Mouse (Mus musculus): Measurements from ENCODE around the gene Hsd17b6. TPM values are rescaled to one million over a fixed set of nuclear protein-coding genes. Genes with fewer than 3 reads are reported as not detected.

Gene Hsd17b6
- total and polyA plus RNA-seq, 3 experiments, result 0.08 TPM; not detected in 2

DNA sequence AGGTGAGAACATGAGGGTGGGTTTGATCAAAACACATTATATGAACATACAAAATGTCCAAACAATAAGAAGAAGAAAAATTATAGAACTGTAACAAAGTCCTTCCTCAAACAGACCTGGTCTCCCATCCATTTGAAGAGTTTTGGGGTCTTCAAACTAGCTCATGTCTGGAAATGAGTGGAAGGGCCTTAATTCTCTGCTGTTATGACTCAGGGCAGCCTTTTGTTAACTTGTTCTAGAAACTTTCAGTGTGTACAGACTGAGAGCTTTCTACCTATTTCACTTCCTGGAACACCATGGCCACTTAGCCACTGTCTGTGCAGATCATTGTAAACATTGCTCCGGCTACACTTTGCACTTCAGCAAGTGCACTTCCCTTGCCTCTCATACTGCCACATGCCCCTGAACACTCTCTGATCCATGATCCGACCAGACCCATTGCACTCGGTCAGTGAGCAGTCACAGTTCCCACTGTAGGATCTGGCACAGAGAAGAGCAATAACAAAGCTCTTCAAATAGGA is 4.1 kb downstream of the Hsd17b6 start:
- no peaks in the 10 kb centered on the region for H3K27me3 ChIP-seq (replicated peaks)
- dilution Hi-C loops (cut with MboI; ENCODE audit: extremely low pct_ligation_motif_present, extremely low pct_unique_long_range_greater_than_20kb, low sequenced_read_pairs), result no loop called here
- H3K9ac ChIP-seq (ENCODE audit: insufficient read depth, low read depth), result no peak overlapping the region
- no peak overlapping the region for H3K4me3 ChIP-seq (replicated peaks in 1 of 3; ENCODE audit: low read depth in 2 of 3, low read length in 2 of 3, poor library complexity in 1 of 3)
- no peak for DNase-seq (ENCODE audit: extremely low read depth)
- H3K4me1 ChIP-seq (ENCODE audit: control insufficient read depth in 1 of 2, insufficient read depth in 2 of 2), result peaks cover 2 to 3% of the 10 kb centered on the region in 2 experiments; a peak in 1 of 4 replicates
- H3K79me2 ChIP-seq (replicated peaks; ENCODE audit: control insufficient read depth, extremely low read depth, insufficient read depth, poor library complexity, severe bottlenecking), result no peaks in the 10 kb centered on the region
- TF ChIP-seq IRF4 (IDR thresholded peaks at IDR 0.05; ENCODE audit: low read depth, low read length), result peak; percentile 68; the same call in 1 of the 2 replicates
- TF ChIP-seq JUN (IDR thresholded peaks at IDR 0.05; ENCODE audit: insufficient read depth, low read depth, low read length), result no peak
- peak; percentile 68 for TF ChIP-seq JUND (conservative IDR thresholded peaks at IDR 0.05; ENCODE audit: low read depth, low read length)
- no peak for TF ChIP-seq CTCF (conservative IDR thresholded peaks at IDR 0.05 in 1 of 2, IDR thresholded peaks at IDR 0.05 in 1 of 2; ENCODE audit: low read depth in 2 of 2, low read length in 2 of 2)
- TF ChIP-seq EP300 (IDR thresholded peaks at IDR 0.05; ENCODE audit: low read length), result peak; percentile 40; the same call in 1 of the 2 replicates
- TF ChIP-seq ELF1 (IDR thresholded peaks at IDR 0.05; ENCODE audit: low read depth, low read length), result peak; percentile 49; the same call in 1 of the 2 replicates
- H3K27ac ChIP-seq (ENCODE audit: insufficient read depth, low read depth), result no peak overlapping the region
- no peaks in the 10 kb centered on the region for H3K36me3 ChIP-seq (replicated peaks in 1 of 2; ENCODE audit: control insufficient read depth in 1 of 2, insufficient read depth in 1 of 2, low read length in 1 of 2)
- H3K9me3 ChIP-seq (replicated peaks; ENCODE audit: low read length), result peaks cover under 1% of the 10 kb centered on the region
- in situ Hi-C loops (cut with MboI; ENCODE audit: low pct_ligation_motif_present, low pct_unique_long_range_greater_than_20kb, low sequenced_read_pairs), result no loop called here
- H3K4me2 ChIP-seq (ENCODE audit: insufficient read depth, low read depth, poor library complexity, severe bottlenecking), result no peak overlapping the region

DNA sequence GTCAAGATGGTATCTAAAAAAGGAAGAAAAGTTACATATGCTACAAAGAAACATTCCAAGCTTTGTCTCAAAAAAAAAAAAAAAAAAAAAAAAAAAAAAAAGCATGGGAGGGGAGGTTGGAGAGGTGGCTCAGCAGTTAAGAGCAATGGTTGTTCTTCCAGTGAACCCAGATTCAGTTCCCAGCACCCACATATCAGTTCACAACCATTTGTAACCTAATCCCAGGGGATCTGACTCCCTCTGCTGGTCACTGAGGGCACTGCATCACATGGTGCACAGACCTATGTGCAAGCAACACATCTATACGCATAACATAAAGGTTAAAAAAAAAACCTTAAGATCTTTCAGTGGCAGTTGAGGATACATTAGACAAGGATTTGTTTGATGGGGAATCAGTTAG is 9.2 kb downstream of the Hsd17b6 start:
- DNase-seq (ENCODE audit: extremely low read depth), result no peak
- dilution Hi-C loops (cut with MboI; ENCODE audit: extremely low pct_ligation_motif_present, extremely low pct_unique_long_range_greater_than_20kb, low sequenced_read_pairs) (no loop called here), in situ Hi-C loops (cut with MboI; ENCODE audit: low pct_ligation_motif_present, low pct_unique_long_range_greater_than_20kb, low sequenced_read_pairs) (no loop called here)
- Histone ChIP-seq H3K4me2 (ENCODE audit: insufficient read depth, low read depth, poor library complexity, severe bottlenecking) (no peak overlapping the region), H3K27ac (ENCODE audit: insufficient read depth, low read depth) (no peak overlapping the region), H3K4me3 (replicated peaks in 1 of 3; ENCODE audit: low read depth in 2 of 3, low read length in 2 of 3, poor library complexity in 1 of 3) (no peak overlapping the region), H3K79me2 (replicated peaks; ENCODE audit: control insufficient read depth, extremely low read depth, insufficient read depth, poor library complexity, severe bottlenecking) (no peaks in the 10 kb centered on the region), H3K9me3 (replicated peaks; ENCODE audit: low read length) (peaks cover 2% of the 10 kb centered on the region), H3K36me3 (replicated peaks in 1 of 2; ENCODE audit: control insufficient read depth in 1 of 2, insufficient read depth in 1 of 2, low read length in 1 of 2) (no peaks in the 10 kb centered on the region), H3K27me3 (replicated peaks) (no peaks in the 10 kb centered on the region), H3K4me1 (ENCODE audit: control insufficient read depth in 1 of 2, insufficient read depth in 2 of 2) (no peaks in the 10 kb centered on the region), H3K9ac (ENCODE audit: insufficient read depth, low read depth) (no peak overlapping the region)
- TF ChIP-seq MYC (IDR thresholded peaks at IDR 0.05; ENCODE audit: low read depth, low read length) (no peak), ZMIZ1 (IDR thresholded peaks at IDR 0.05; ENCODE audit: low read depth, low read length) (no peak), MEF2A (IDR thresholded peaks at IDR 0.05; ENCODE audit: borderline replicate concordance, low read depth, low read length) (no peak), USF2 (conservative IDR thresholded peaks at IDR 0.05; ENCODE audit: low read depth, low read length) (no peak), CTCF (conservative IDR thresholded peaks at IDR 0.05 in 1 of 2, IDR thresholded peaks at IDR 0.05 in 1 of 2; ENCODE audit: low read depth in 2 of 2, low read length in 2 of 2) (peak in 1 of 2 experiments; percentile 46; a peak in 2 of 4 replicates)

DNA sequence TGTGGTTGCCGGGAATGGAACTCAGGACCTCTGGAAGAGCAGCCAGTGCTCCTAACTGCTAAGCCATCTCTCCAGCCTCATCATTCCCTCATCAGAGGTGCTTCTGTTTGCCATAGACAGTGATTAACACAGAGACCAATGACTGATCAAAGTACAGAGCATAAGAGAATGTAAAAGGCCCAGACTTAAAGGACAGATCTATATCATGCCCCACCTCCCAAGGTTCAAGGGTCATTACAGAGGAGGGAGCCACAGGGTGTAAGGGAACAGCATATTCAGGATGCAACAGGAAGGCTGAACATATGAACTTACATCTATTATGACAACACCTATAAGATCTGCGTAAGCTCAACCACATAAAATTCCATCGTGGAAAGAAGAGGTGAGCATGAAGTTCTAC is 10.7 kb downstream of the Hsd17b6 start:
- H3K79me2 ChIP-seq (replicated peaks; ENCODE audit: control insufficient read depth, extremely low read depth, insufficient read depth, poor library complexity, severe bottlenecking), result no peaks in the 10 kb centered on the region
- dilution Hi-C loops (cut with MboI; ENCODE audit: extremely low pct_ligation_motif_present, extremely low pct_unique_long_range_greater_than_20kb, low sequenced_read_pairs) (no loop called here), in situ Hi-C loops (cut with MboI; ENCODE audit: low pct_ligation_motif_present, low pct_unique_long_range_greater_than_20kb, low sequenced_read_pairs) (no loop called here)
- H3K4me2 ChIP-seq (ENCODE audit: insufficient read depth, low read depth, poor library complexity, severe bottlenecking), result no peak overlapping the region
- no peaks in the 10 kb centered on the region for H3K4me1 ChIP-seq (ENCODE audit: control insufficient read depth in 1 of 2, insufficient read depth in 2 of 2)
- TF ChIP-seq MAX (IDR thresholded peaks at IDR 0.05; ENCODE audit: low read length) (no peak), TBP (conservative IDR thresholded peaks at IDR 0.05; ENCODE audit: low read depth, low read length) (no peak), MYC (IDR thresholded peaks at IDR 0.05; ENCODE audit: low read depth, low read length) (no peak), ZC3H11A (IDR thresholded peaks at IDR 0.05; ENCODE audit: low read depth, low read length) (no peak), CHD2 (IDR thresholded peaks at IDR 0.05; ENCODE audit: low read length) (no peak)
- peaks cover 2% of the 10 kb centered on the region for H3K9me3 ChIP-seq (replicated peaks; ENCODE audit: low read length)
- no peak overlapping the region for H3K4me3 ChIP-seq (replicated peaks in 1 of 3; ENCODE audit: low read depth in 2 of 3, low read length in 2 of 3, poor library complexity in 1 of 3)
- H3K36me3 ChIP-seq (replicated peaks in 1 of 2; ENCODE audit: control insufficient read depth in 1 of 2, insufficient read depth in 1 of 2, low read length in 1 of 2), result no peaks in the 10 kb centered on the region
- H3K9ac ChIP-seq (ENCODE audit: insufficient read depth, low read depth), result no peak overlapping the region
- H3K27ac ChIP-seq (ENCODE audit: insufficient read depth, low read depth), result no peak overlapping the region
- no peak for DNase-seq (ENCODE audit: extremely low read depth)
- H3K27me3 ChIP-seq (replicated peaks), result no peaks in the 10 kb centered on the region

All from CH12.LX (cell line).